Mouse (Mus musculus) small intestine, adult 2 months (tissue): ENCODE results near the gene Miga2. TPM values are rescaled to one million over a fixed set of nuclear protein-coding genes. Genes with fewer than 3 reads are reported as not detected.

Experiments
- H3K27ac ChIP-seq: fragments of 200-500 bp; 2 replicates; pipeline ENCODE4 v1.5.1; 2012; ENCODE audit warnings: low read depth, low read length, control low read depth, inconsistent platforms; ENCODE audit not compliant: insufficient read depth
- H3K27me3 ChIP-seq: fragments of 200-500 bp; 2 replicates; pipeline ENCODE4 v1.6.1; 2012; ENCODE audit warnings: mild to moderate bottlenecking, moderate library complexity, low read length, inconsistent platforms; ENCODE audit not compliant: control insufficient read depth, insufficient read depth
- H3K36me3 ChIP-seq: fragments of 200-500 bp; 2 replicates; pipeline ENCODE4 v1.6.1; 2012; ENCODE audit warnings: mild to moderate bottlenecking, low read length, control low read depth, inconsistent platforms; ENCODE audit not compliant: control insufficient read depth, insufficient read depth
- H3K4me1 ChIP-seq: fragments of 200-500 bp; 2 replicates; pipeline ENCODE4 v1.6.1; 2012; ENCODE audit warnings: low read length, inconsistent platforms, mixed read lengths; ENCODE audit not compliant: control insufficient read depth, insufficient read depth, insufficient read length
- H3K4me3 ChIP-seq: fragments of 200-500 bp; 2 replicates; pipeline ENCODE4 v1.5.1; 2012; ENCODE audit warnings: low read depth, mild to moderate bottlenecking, control low read depth, inconsistent platforms, low read length, moderate library complexity
- CTCF ChIP-seq: fragments of 200-500 bp; IDR thresholded peaks from 2 replicates; pipeline ENCODE4 v1.5.1; 2012; ENCODE audit warnings: low read depth, mild to moderate bottlenecking, control low read depth, inconsistent platforms, low read length, moderate library complexity, mixed read lengths; ENCODE audit not compliant: insufficient replicate concordance, insufficient read length; ENCODE audit errors: extremely low read depth
- POLR2A ChIP-seq: fragments of 200-500 bp; IDR thresholded peaks from 2 replicates; pipeline ENCODE4 v1.6.1; 2012; ENCODE audit warnings: low read depth, mild to moderate bottlenecking, control low read depth, inconsistent platforms, low read length, moderate library complexity
- WGBS: fragments of 180-500 bp; shearing (Covaris S2); methylation state at CpG from one replicate; pipeline ENCODE4 v1.1.7; 2018; 5-methylcytosine and 5-hydroxymethylcytosine counted together
- polyA plus RNA-seq: library from polyadenylated mRNA; depleted of rRNA; stranded (reverse); fragments of >200 nt; gene quantifications from 2 replicates; pipeline ENCODE4 v1.2.3, GENCODE M21; 2012

Gene Miga2
- polyA plus RNA-seq, 1 experiment: 33.4 TPM

DNA sequence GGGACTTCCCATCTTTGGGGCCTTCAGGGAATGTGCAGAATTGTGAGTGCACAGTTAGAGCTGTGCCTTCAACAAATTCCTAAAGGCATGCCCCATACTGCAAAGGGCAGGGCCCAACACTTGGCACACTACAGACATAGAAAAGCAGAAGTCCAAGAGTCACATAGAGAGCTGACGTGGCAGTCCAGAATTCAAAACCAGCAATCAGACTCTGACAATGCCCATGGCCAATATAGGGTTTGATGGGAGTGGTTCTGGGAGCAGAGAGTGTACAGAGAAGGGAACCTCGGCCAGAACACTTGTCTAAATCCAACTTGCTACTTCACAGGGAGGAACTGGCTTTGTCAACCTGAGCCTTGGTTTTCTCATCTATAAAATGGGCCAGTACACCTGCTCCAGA is 43.2 kb downstream of the Miga2 start:
- Histone ChIP-seq H3K27me3 (no peaks in the 10 kb centered on the region), H3K27ac (peak overlapping the region; percentile 80), H3K36me3 (peaks cover 56% of the 10 kb centered on the region), H3K4me3 (no peak overlapping the region), H3K4me1 (peaks cover 25% of the 10 kb centered on the region)
- TF ChIP-seq CTCF: no peak
- no peak for TF ChIP-seq POLR2A
- 55% methylated on average over 2 of the region's 2 CpGs for WGBS

DNA sequence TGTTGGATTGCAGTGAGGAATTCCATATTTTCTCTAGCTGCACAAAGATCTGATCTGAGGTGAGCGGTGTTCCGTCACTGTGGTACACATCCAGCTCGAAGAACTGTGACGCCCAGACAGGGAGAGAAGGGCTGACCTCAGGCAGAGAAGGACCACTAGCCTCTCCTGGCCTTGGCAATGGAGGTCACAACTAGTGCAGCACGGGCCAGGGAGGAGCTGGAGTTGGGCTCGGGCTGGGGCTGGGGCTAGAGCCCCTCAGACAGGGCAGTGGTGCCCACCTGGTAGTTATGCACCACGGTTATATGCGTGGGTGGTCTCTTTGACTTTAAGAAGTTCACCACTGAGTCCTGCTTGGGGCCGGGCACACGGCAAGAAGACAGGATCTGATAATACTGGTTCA is 43.7 kb downstream of the Miga2 start:
- Histone ChIP-seq H3K27me3 (no peaks in the 10 kb centered on the region), H3K4me1 (peaks cover 25% of the 10 kb centered on the region), H3K4me3 (no peak overlapping the region), H3K36me3 (peaks cover 55% of the 10 kb centered on the region), H3K27ac (peak overlapping the region; percentile 80)
- TF ChIP-seq CTCF (no peak), POLR2A (no peak)
- 82% methylated on average over 10 of the region's 10 CpGs for WGBS

DNA sequence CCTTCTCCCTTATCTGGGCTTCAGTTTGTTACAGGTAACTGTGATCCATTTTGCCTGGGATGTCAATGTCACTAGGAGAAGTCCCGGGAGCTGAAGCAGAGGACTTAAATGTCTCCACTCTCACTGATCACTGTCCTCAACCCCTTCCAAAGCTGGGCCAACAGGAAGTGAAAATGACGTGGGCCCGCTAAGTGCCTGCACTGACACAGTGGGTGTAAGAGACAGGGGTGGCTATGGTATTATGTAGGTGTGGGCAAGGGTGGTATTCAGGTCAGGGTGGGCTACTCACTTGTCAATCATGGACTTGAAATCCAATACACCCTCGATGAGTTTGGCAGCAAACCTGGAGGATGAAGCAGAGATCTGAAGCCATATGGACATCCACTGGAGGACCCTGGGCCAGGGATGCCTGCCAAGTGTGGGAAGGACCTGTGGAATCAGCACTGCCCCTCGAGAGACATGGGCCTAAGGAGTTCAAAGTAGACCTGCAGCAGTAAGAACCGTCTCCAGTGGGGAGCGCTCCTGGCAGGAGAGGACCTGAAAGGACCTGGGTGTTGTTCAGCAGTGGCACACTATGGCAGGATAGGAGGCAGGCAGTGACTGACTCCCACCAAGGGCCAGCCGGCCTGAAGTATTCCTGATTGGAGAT is 44.5 kb downstream of the Miga2 start:
- TF ChIP-seq POLR2A: no peak
- TF ChIP-seq CTCF: no peak
- H3K4me3 ChIP-seq: no peak overlapping the region
- 63% methylated on average over 8 of the region's 8 CpGs for WGBS
- H3K4me1 ChIP-seq: peaks cover 27% of the 10 kb centered on the region
- peak overlapping the region; percentile 80 for H3K27ac ChIP-seq
- peaks cover 49% of the 10 kb centered on the region for H3K36me3 ChIP-seq
- no peaks in the 10 kb centered on the region for H3K27me3 ChIP-seq

DNA sequence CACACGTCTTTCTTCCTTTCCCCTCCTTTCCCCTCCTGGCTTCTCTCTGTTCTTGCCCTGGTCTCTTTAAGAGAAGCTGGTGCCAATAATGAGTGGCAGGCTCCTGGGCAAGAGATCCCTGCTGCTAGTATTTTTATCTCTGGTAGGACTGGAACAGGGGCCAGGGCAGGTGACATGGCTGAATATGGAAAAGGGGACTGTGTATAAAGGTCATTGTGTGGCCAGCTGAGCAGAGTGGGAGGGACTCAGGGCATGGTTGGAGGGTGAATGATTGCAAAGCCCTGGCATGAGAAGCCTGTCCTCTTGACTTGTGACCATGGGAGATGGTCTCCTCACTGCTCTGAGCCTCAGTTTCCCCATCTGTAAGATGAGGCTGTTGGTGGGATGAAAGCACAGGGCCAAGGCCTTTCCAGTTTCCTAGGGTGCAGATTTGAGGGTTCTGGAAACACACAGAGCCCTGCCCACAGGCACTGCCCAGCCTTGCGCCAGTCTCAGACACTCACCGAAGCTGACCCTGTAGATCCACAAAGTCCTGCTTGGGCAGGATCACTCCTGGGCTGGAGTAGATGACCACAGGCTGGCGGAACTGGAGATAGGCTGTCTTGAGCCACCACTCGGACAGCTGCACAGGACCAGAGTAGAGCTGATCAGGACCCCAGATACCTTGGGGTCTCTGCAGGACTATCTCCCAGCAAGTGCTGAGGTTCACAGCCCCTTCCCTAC is 45.6 kb downstream of the Miga2 start:
- no peak for TF ChIP-seq CTCF
- TF ChIP-seq POLR2A: no peak
- WGBS: 96% methylated on average over 5 of the region's 5 CpGs
- no peaks in the 10 kb centered on the region for H3K27me3 ChIP-seq
- peaks cover 30% of the 10 kb centered on the region for H3K4me1 ChIP-seq
- H3K27ac ChIP-seq: peak overlapping the region; percentile 80; the same call in 1 of the 2 replicates
- H3K36me3 ChIP-seq: peaks cover 43% of the 10 kb centered on the region
- no peak overlapping the region for H3K4me3 ChIP-seq

DNA sequence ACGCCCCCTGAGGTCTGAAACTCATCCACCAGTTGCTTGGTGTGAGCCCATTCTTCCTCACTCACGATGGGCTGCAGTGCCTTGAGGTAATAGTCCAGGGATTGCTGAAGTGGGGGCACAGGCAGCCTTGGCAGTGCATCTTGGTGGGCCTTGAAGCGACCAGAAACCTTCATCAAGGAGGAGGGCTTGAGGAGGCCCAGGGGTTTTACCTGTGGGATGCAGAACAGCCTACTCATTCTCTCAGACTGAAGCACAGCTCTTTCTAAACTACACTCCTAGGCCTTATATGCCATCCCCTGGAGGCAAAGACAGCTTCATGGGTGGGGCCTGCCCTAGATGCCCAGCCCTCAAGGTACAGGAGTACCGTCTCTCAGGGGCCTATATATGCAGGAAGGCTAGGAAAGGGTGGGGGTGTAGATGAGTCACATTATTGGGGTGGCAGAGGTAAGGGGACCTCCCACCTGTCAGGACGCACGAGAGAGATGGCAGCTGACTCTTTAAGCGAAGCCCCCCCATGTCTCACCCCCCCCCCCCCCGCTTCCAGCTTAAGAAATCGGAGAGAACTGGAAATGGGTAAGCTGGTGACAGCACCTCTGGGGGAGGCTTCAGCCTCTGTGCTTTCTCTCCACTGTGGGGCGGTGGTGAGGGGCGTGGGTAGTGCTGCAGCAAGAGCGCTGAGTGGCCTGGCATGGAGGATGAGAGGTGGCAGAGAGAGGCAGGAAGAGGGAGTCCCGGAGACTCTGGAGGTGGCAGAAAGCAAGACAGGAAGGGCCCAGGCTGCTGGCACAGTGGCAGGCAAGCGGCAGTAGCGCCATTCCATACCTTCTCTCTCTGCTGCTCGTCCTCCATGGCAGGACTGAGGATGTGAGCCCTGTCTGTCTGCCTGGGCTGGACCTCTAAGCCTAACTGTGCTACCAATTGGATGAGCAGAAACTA is 49.3 kb downstream of the Miga2 start:
- Histone ChIP-seq H3K27me3 (no peaks in the 10 kb centered on the region), H3K4me3 (peak overlapping the region; percentile 66; the same call in 1 of the 2 replicates), H3K36me3 (peaks cover 22% of the 10 kb centered on the region), H3K4me1 (peaks cover 21% of the 10 kb centered on the region; the same call in 1 of the 2 replicates), H3K27ac (no peak overlapping the region)
- 88% methylated on average over 16 of the region's 16 CpGs for WGBS
- no peak for TF ChIP-seq CTCF
- no peak for TF ChIP-seq POLR2A

DNA sequence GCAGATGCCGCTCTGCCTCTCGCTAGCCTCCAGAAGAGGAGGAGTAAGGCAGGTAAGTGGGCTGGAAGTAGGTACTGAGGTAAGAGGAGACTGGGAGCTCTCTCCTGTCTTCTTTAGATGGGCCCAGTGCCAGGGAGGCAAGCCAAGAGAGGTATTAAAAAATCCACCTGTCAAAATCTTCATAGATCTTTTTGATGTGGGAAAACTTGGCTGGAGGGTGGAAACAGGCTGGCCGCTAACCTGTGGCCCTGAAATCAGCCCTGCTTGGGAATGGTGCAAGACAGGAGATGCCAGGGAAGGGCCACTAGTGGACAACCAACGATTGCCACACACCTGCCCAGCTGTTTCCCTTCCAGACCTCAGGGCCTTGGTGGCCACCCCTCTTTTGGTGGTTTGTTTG is 50.1 kb downstream of the Miga2 start:
- 61% methylated on average over 4 of the region's 4 CpGs for WGBS
- TF ChIP-seq POLR2A: no peak
- TF ChIP-seq CTCF: no peak
- H3K36me3 ChIP-seq: peaks cover 17% of the 10 kb centered on the region; the same call in 1 of the 2 replicates
- H3K4me1 ChIP-seq: peaks cover 13% of the 10 kb centered on the region; the same call in 1 of the 2 replicates
- H3K27me3 ChIP-seq: no peaks in the 10 kb centered on the region
- H3K4me3 ChIP-seq: peak overlapping the region; percentile 66
- no peak overlapping the region for H3K27ac ChIP-seq
